In genomic region chr12:77060766-77061561, GRCm38 (mm10) we compare ENCODE assay signal across 8 mouse cellular contexts.
DNase-seq lines count a peak whose midpoint lies in the region; ATAC-seq and TF ChIP-seq lines count a peak whose summit lies in the region.
"Had no signal": no experiment of that assay in that cellular context is flagged by ENCODE, and none has a peak within 500 bp of the region (broad histone marks: within the 10 kb centered on the region; RNA-seq: fewer than 3 reads in every experiment).

No protein-coding gene starts in this region.

- no peak for ATAC-seq in heart, embryonic 14.5 days (ENCODE audit: insufficient number of reproducible peaks, insufficient read depth, low FRiP score, low read depth)

- H3K27ac ChIP-seq in testis, adult 2 months (ENCODE audit: control insufficient read depth, insufficient read depth, low read depth, low read length) = peak overlapping the region; percentile 2
- no peak overlapping the region for H3K27ac ChIP-seq in heart, embryonic 14.5 days (replicated peaks in 1 of 2; ENCODE audit: control insufficient read depth in 1 of 2, insufficient read depth in 1 of 2, low read depth in 2 of 2, low read length in 2 of 2)

- H3K4me1 ChIP-seq in testis, adult 2 months (ENCODE audit: control insufficient read depth, insufficient read depth, low read length) = peaks cover 9% of the 10 kb centered on the region
- peaks cover 9 to 11% of the 10 kb centered on the region in 2 experiments for H3K4me1 ChIP-seq in heart, embryonic 14.5 days (ENCODE audit: control insufficient read depth in 2 of 2, insufficient read depth in 2 of 2, low read length in 2 of 2)

- WGBS in heart, embryonic 14.5 days = 74% methylated on average over 9 of the region's 9 CpGs

- peak overlapping the region; percentile 71 for H3K4me2 ChIP-seq in heart, embryonic 14.5 days (ENCODE audit: low read length)

- DNase-seq in testis, postnatal 10 days (ENCODE audit: low spot score) = no peak
- peak; percentile 46 to 64 for DNase-seq in kidney, postnatal 25 days
- no peak for DNase-seq in spleen, postnatal 14 days (ENCODE audit: low spot score in 2 of 2)
- no peak for DNase-seq in frontal cortex, postnatal 14 days (ENCODE audit: low spot score in 2 of 2)
- no peak for DNase-seq in yolk sac, embryonic 10.5 days (ENCODE audit: low spot score)

- no peak for TF ChIP-seq POLR2A in testis, adult 2 months (IDR thresholded peaks at IDR 0.05; ENCODE audit: control insufficient read depth, low read depth, low read length)

- H3K9me3 ChIP-seq in heart, embryonic 14.5 days (ENCODE audit: control insufficient read depth, low read length) = no peaks in the 10 kb centered on the region
- H3K9me3 ChIP-seq: midbrain, embryonic 10.5 days had no signal

- no peak overlapping the region for H3K9ac ChIP-seq in heart, embryonic 14.5 days (ENCODE audit: low read length)

- H3K27me3 ChIP-seq in testis, adult 2 months (ENCODE audit: control insufficient read depth, insufficient read depth, low read length) = no peaks in the 10 kb centered on the region
- H3K27me3 ChIP-seq in heart, embryonic 14.5 days (ENCODE audit: control insufficient read depth, insufficient read depth, low read length) = peaks cover 6% of the 10 kb centered on the region; the same call in 1 of the 2 replicates

- TF ChIP-seq CTCF in testis, adult 2 months (IDR thresholded peaks at IDR 0.05; ENCODE audit: control insufficient read depth, insufficient read depth, insufficient replicate concordance, low read depth, low read length) = no peak

- no peak overlapping the region for H3K4me3 ChIP-seq in testis, adult 2 months (ENCODE audit: control insufficient read depth, low read depth, low read length)
- peak overlapping the region in 1 of 2 experiments; percentile 27; a peak in 1 of 4 replicates for H3K4me3 ChIP-seq in heart, embryonic 14.5 days (ENCODE audit: control insufficient read depth in 1 of 2, insufficient read depth in 1 of 2, low read depth in 1 of 2, low read length in 2 of 2)
- H3K4me3 ChIP-seq: midbrain, embryonic 10.5 days had no signal

- no peaks in the 10 kb centered on the region for H3K36me3 ChIP-seq in testis, adult 2 months (ENCODE audit: control insufficient read depth, insufficient read depth, low read length)
- H3K36me3 ChIP-seq in heart, embryonic 14.5 days (ENCODE audit: control insufficient read depth, insufficient read depth, low read length) = no peaks in the 10 kb centered on the region
- H3K36me3 ChIP-seq: midbrain, embryonic 10.5 days had no signal

Comparison
In these comparisons a context has a peak if more than half of its experiments do, and no peak if none do; other contexts are left out.
1. DNase-seq: peak in kidney, postnatal 25 days (2 of 2); none in testis, postnatal 10 days (single experiment), spleen, postnatal 14 days (0 of 2), frontal cortex, postnatal 14 days (0 of 2) and yolk sac, embryonic 10.5 days (single experiment).